Mouse (Mus musculus) heart, embryonic 10.5 days (tissue): ENCODE results near the gene Gse1. TPM values are rescaled to one million over a fixed set of nuclear protein-coding genes. Genes with fewer than 3 reads are reported as not detected.

Experiments used
- DNase-seq: peaks from one replicate; pipeline ENCODE4 v3.0.0-alpha.2; 2017; ENCODE audit warnings: low spot score
- H3K27ac ChIP-seq: fragments of 300-500 bp; sonication (generic); 2 replicates; pipeline ENCODE4 v1.5.1; 2016; ENCODE audit warnings: mild to moderate bottlenecking
- H3K27me3 ChIP-seq: fragments of 300-500 bp; sonication (generic); 2 replicates; pipeline ENCODE4 v1.6.1; 2016; ENCODE audit warnings: mild to moderate bottlenecking; ENCODE audit not compliant: poor library complexity, insufficient read depth, severe bottlenecking
- H3K36me3 ChIP-seq: fragments of 300-500 bp; sonication (generic); 2 replicates; pipeline ENCODE4 v1.6.1; 2016; ENCODE audit warnings: mild to moderate bottlenecking, moderate library complexity
- H3K4me1 ChIP-seq: fragments of 300-500 bp; sonication (generic); 2 replicates; pipeline ENCODE4 v1.6.1; 2016; ENCODE audit warnings: mild to moderate bottlenecking
- H3K4me3 ChIP-seq: fragments of 300-500 bp; sonication (generic); 2 replicates; pipeline ENCODE4 v1.5.1; 2016; ENCODE audit warnings: mild to moderate bottlenecking, moderate library complexity
- H3K9me3 ChIP-seq: fragments of 300-500 bp; sonication (generic); 2 replicates; pipeline ENCODE4 v1.6.1; 2016; ENCODE audit warnings: mild to moderate bottlenecking, moderate library complexity
- WGBS: fragments of 180-500 bp; shearing (Covaris S2); methylation state at CpG from one replicate; pipeline ENCODE4 v1.1.7; 2016; 5-methylcytosine and 5-hydroxymethylcytosine counted together
- polyA plus RNA-seq: library from polyadenylated mRNA; unstranded; fragments of >200 nt; fragmentation: Nextera tagmentation; extraction: Ambion mirVana; gene quantifications from 2 replicates; pipeline ENCODE4 v1.2.1, GENCODE M21; 2016

The Gse1 gene
- polyA plus RNA-seq, 1 experiment from 2014 or later = 13.7 TPM

GRCm38 (mm10) chr8:120300601-120301141 lies 72.4 kb downstream of the Gse1 start:
- peaks cover 13% of the 10 kb centered on the region for H3K27me3 ChIP-seq
- H3K27ac ChIP-seq = peak overlapping the region; percentile 69
- no peaks in the 10 kb centered on the region for H3K9me3 ChIP-seq
- peak; percentile 89 for DNase-seq
- H3K4me3 ChIP-seq = peak overlapping the region; percentile 44
- H3K36me3 ChIP-seq = no peaks in the 10 kb centered on the region
- 6% methylated on average over 13 of the region's 13 CpGs for WGBS
- peaks cover 64% of the 10 kb centered on the region for H3K4me1 ChIP-seq

- Histone ChIP-seq H3K4me3 (no peak overlapping the region), H3K27ac (0 out of 2 replicates have a peak overlapping the region, but pooled peaks have one; percentile 13), H3K9me3 (no peaks in the 10 kb centered on the region), H3K36me3 (no peaks in the 10 kb centered on the region), H3K4me1 (peaks cover 64% of the 10 kb centered on the region), H3K27me3 (peaks cover 35% of the 10 kb centered on the region)
- WGBS = 68% methylated on average over 11 of the region's 11 CpGs
- no peak for DNase-seq
Measured at GRCm38 (mm10) chr8:120302941-120303675, 74.9 kb downstream of the Gse1 start.

- Histone ChIP-seq H3K4me3 (no peak overlapping the region), H3K9me3 (no peaks in the 10 kb centered on the region), H3K36me3 (no peaks in the 10 kb centered on the region), H3K27me3 (peaks cover 43% of the 10 kb centered on the region), H3K4me1 (peaks cover 62% of the 10 kb centered on the region), H3K27ac (peak overlapping the region; percentile 24)
- DNase-seq = no peak
- WGBS = 47% methylated on average over 9 of the region's 9 CpGs
Measured at GRCm38 (mm10) chr8:120304097-120304496, 75.8 kb downstream of the Gse1 start.

- H3K4me3 ChIP-seq = no peak overlapping the region
- 65% methylated on average over 10 of the region's 10 CpGs for WGBS
- H3K36me3 ChIP-seq = no peaks in the 10 kb centered on the region
- no peak for DNase-seq
- H3K27ac ChIP-seq = 0 out of 2 replicates have a peak overlapping the region, but pooled peaks have one; percentile 3
- peaks cover 69% of the 10 kb centered on the region for H3K4me1 ChIP-seq
- peaks cover 61% of the 10 kb centered on the region for H3K27me3 ChIP-seq
- no peaks in the 10 kb centered on the region for H3K9me3 ChIP-seq
Measured at GRCm38 (mm10) chr8:120305800-120306385, 77.6 kb downstream of the Gse1 start.

GRCm38 (mm10) chr8:120307103-120307502 lies 78.8 kb downstream of the Gse1 start:
- 0 out of 2 replicates have a peak overlapping the region, but pooled peaks have one; percentile 2 for H3K27ac ChIP-seq
- DNase-seq = no peak
- H3K4me3 ChIP-seq = peak overlapping the region; percentile 28; the same call in 1 of the 2 replicates
- no peaks in the 10 kb centered on the region for H3K36me3 ChIP-seq
- WGBS = 8% methylated on average over 16 of the region's 16 CpGs
- peaks cover 72% of the 10 kb centered on the region for H3K27me3 ChIP-seq
- H3K4me1 ChIP-seq = peaks cover 76% of the 10 kb centered on the region
- H3K9me3 ChIP-seq = no peaks in the 10 kb centered on the region

- 40% methylated on average over 11 of the region's 11 CpGs for WGBS
- Histone ChIP-seq H3K27me3 (peaks cover 72% of the 10 kb centered on the region), H3K4me1 (peaks cover 78% of the 10 kb centered on the region), H3K4me3 (0 out of 2 replicates have a peak overlapping the region, but pooled peaks have one; percentile 28), H3K27ac (0 out of 2 replicates have a peak overlapping the region, but pooled peaks have one; percentile 2), H3K36me3 (no peaks in the 10 kb centered on the region), H3K9me3 (no peaks in the 10 kb centered on the region)
- no peak for DNase-seq
Measured at GRCm38 (mm10) chr8:120307528-120307927, 79.3 kb downstream of the Gse1 start.

GRCm38 (mm10) chr8:120308131-120308530 lies 79.9 kb downstream of the Gse1 start:
- Histone ChIP-seq H3K4me3 (no peak overlapping the region), H3K27ac (no peak overlapping the region), H3K9me3 (no peaks in the 10 kb centered on the region), H3K36me3 (no peaks in the 10 kb centered on the region), H3K27me3 (peaks cover 72% of the 10 kb centered on the region), H3K4me1 (peaks cover 75% of the 10 kb centered on the region)
- no peak for DNase-seq
- 34% methylated on average over 8 of the region's 8 CpGs for WGBS

GRCm38 (mm10) chr8:120308553-120308952 lies 80.3 kb downstream of the Gse1 start:
- 63% methylated on average over 9 of the region's 9 CpGs for WGBS
- no peak overlapping the region for H3K27ac ChIP-seq
- no peaks in the 10 kb centered on the region for H3K36me3 ChIP-seq
- H3K4me1 ChIP-seq = peaks cover 75% of the 10 kb centered on the region
- DNase-seq = no peak
- no peak overlapping the region for H3K4me3 ChIP-seq
- H3K27me3 ChIP-seq = peaks cover 73% of the 10 kb centered on the region
- H3K9me3 ChIP-seq = no peaks in the 10 kb centered on the region

GRCm38 (mm10) chr8:120309326-120309725 lies 81.1 kb downstream of the Gse1 start:
- no peak overlapping the region; the same call in 1 of the 2 replicates for H3K27ac ChIP-seq
- WGBS = 78% methylated on average over 18 of the region's 18 CpGs
- no peaks in the 10 kb centered on the region for H3K36me3 ChIP-seq
- peaks cover 72% of the 10 kb centered on the region for H3K27me3 ChIP-seq
- H3K4me1 ChIP-seq = peaks cover 71% of the 10 kb centered on the region
- no peak for DNase-seq
- H3K4me3 ChIP-seq = no peak overlapping the region
- H3K9me3 ChIP-seq = no peaks in the 10 kb centered on the region

- H3K9me3 ChIP-seq = no peaks in the 10 kb centered on the region
- peaks cover 67% of the 10 kb centered on the region for H3K4me1 ChIP-seq
- DNase-seq = no peak
- 71% methylated on average over 5 of the region's 5 CpGs for WGBS
- peaks cover 71% of the 10 kb centered on the region for H3K27me3 ChIP-seq
- H3K4me3 ChIP-seq = no peak overlapping the region
- no peaks in the 10 kb centered on the region for H3K36me3 ChIP-seq
- no peak overlapping the region for H3K27ac ChIP-seq
Measured at GRCm38 (mm10) chr8:120310063-120310462, 81.8 kb downstream of the Gse1 start.

GRCm38 (mm10) chr8:120312452-120312851 lies 84.2 kb downstream of the Gse1 start:
- H3K27me3 ChIP-seq = peaks cover 59% of the 10 kb centered on the region

GRCm38 (mm10) chr8:120313674-120314073 lies 85.4 kb downstream of the Gse1 start:
- Histone ChIP-seq H3K9me3 (no peaks in the 10 kb centered on the region), H3K27me3 (peaks cover 47% of the 10 kb centered on the region), H3K27ac (no peak overlapping the region), H3K4me1 (peaks cover 48% of the 10 kb centered on the region), H3K36me3 (no peaks in the 10 kb centered on the region), H3K4me3 (no peak overlapping the region)
- DNase-seq = no peak
- WGBS = 76% methylated on average over 3 of the region's 3 CpGs

More at GRCm38 (mm10) chr8:120312452-120312851, 84.2 kb downstream of the Gse1 start:
- no peak for DNase-seq
- WGBS = 74% methylated on average over 4 of the region's 4 CpGs
- Histone ChIP-seq H3K36me3 (no peaks in the 10 kb centered on the region), H3K4me3 (no peak overlapping the region), H3K9me3 (no peaks in the 10 kb centered on the region), H3K27ac (no peak overlapping the region), H3K4me1 (peaks cover 50% of the 10 kb centered on the region)

- Histone ChIP-seq H3K36me3 (no peaks in the 10 kb centered on the region), H3K27me3 (peaks cover 35% of the 10 kb centered on the region), H3K27ac (no peak overlapping the region), H3K4me1 (peaks cover 50% of the 10 kb centered on the region), H3K9me3 (no peaks in the 10 kb centered on the region), H3K4me3 (no peak overlapping the region)
- no peak for DNase-seq
- 82% methylated on average over 5 of the region's 5 CpGs for WGBS
Measured at GRCm38 (mm10) chr8:120314932-120315331, 86.7 kb downstream of the Gse1 start.
